Mouse (Mus musculus) stomach, postnatal 0 days (tissue): Measurements from ENCODE around the gene Tmem37.

Experiments
- CTCF ChIP-seq: IDR thresholded peaks from 2 replicates; pipeline ENCODE4 v1.5.1; 2016; ENCODE audit warnings: antibody characterized with exemption, low read depth, mild to moderate bottlenecking, moderate library complexity
- EP300 ChIP-seq: optimal IDR thresholded peaks from 2 replicates; pipeline ENCODE3; 2016; ENCODE audit warnings: antibody characterized with exemption

DNA sequence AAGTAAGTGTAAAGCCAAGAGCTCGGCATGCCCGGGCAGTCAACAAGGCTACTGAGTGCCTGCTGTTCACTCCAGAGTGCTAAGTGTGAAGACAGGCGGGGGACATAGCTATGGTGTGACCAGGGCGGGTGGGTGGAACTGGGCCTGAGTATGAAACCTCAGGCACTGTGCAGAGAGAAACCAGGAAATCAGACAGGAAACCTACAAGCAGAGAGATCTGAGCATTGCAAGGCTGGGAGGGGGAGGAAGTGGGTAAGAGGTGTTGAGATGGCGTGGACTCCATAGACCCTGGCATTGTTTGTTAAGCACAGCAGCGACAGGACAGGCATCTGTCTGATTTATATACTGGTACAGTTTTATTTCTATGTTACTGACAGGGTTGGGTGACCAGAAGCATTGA lies 18.4 kb downstream of the Tmem37 start:
- TF ChIP-seq CTCF (no peak), EP300 (no peak)
